Mouse (Mus musculus) lung, adult 2 months (tissue): ENCODE measurements around the gene Olig3.

Experiments used
- CTCF ChIP-seq: fragments of 200-500 bp; IDR thresholded peaks from 2 replicates; pipeline ENCODE4 v1.5.1; 2011; ENCODE audit warnings: mild to moderate bottlenecking, low read length, control low read depth; ENCODE audit not compliant: insufficient read depth
- POLR2A ChIP-seq: fragments of 200-500 bp; IDR thresholded peaks from 2 replicates; pipeline ENCODE4 v1.6.1; 2011; ENCODE audit warnings: low read depth, mild to moderate bottlenecking, control low read depth, low read length, borderline replicate concordance; ENCODE audit errors: extremely low read depth

GRCm38 (mm10) chr10:19344039-19344438 is 12.3 kb upstream of the Olig3 start:
- TF ChIP-seq POLR2A (no peak), CTCF (no peak)
